Mouse (Mus musculus) heart, adult 18-20 months (tissue): ENCODE measurements around the gene Ace2. TPM values are rescaled to one million over a fixed set of nuclear protein-coding genes. Genes with fewer than 3 reads are reported as not detected.

Experiments used
- DNase-seq, 2 experiments: peaks; one replicate each; pipeline ENCODE4 v3.0.0; 2021 to 2022; ENCODE audit warnings: mixed read lengths in 1 of 2
- total RNA-seq, 2 experiments: library from RNA; stranded (reverse); gene quantifications; 2 replicates each; pipeline ENCODE4 v1.2.3; 2021

Ace2 gene
- total RNA-seq, 2 experiments from 2014 or later: 1.1 to 1.5 TPM

DNA sequence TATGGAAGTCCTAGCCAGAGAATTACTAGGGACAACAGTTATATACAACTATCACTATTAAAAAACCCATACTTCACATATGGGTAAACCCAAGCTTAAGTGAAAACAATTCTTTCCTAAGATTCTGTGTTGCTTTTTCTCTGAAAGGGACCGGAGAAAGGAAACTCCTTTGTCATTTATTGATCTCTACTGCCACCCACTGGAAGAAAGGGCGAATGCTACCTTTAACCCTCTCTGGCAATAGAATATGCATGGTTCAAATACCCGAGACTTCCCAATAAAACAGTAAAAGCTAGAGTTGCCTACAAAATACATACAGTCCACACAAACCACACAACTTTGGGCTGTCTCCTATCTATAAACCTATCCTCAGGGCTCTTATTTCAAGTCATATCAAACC lies 40.6 kb downstream of the Ace2 start:
- DNase-seq: peak; percentile 41 to 77

DNA sequence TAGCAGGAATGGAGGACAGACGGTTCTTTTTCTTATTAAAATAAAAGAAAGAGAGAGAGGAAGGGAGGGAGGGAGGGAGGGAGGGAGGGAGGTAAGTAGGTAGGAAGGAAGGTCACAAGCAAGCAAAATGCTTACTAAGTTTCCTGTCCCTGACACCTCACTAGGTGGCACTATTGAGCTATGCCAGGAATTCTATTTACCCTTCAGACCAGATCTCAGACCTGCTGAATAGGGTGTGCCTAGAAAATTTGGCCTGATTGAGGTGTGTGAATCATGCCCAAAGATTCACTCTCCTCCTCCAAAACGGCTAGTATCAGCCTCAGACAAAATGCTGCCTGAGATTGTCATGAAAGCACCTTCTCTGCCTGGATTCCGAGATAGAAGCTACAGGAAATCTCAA lies 44.7 kb downstream of the Ace2 start:
- peak; percentile 37 to 58 for DNase-seq

- no peak for DNase-seq
These were observed 50.7 kb downstream of the Ace2 start for GRCm38 (mm10) chrX:164189880-164190279.

GRCm38 (mm10) chrX:164197679-164198078 lies 58.5 kb downstream of the Ace2 start:
- no peak for DNase-seq

- DNase-seq: no peak
These were observed 61.4 kb downstream of the Ace2 start for GRCm38 (mm10) chrX:164200547-164200946.

DNA sequence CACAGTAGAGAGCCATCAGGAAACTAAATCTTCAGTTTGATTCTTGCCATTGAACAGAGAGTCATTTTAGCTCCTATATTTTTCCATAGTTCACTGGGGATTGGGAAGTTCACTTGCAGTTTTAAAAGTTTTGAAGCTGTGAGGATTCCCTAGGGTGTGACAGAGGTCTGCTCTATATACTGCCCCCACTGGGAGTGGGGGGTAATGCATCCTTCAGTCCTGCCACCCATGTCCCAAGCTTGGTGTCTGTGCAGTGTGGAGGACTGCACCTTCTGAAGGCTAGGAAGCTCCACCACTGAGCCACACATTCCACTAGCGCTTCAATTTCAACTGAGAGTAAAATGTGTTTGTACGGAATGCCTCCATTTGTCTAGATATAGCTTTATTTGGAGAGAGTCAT lies 82.9 kb downstream of the Ace2 start:
- DNase-seq: peak in 1 of 2 experiments; percentile 14

DNA sequence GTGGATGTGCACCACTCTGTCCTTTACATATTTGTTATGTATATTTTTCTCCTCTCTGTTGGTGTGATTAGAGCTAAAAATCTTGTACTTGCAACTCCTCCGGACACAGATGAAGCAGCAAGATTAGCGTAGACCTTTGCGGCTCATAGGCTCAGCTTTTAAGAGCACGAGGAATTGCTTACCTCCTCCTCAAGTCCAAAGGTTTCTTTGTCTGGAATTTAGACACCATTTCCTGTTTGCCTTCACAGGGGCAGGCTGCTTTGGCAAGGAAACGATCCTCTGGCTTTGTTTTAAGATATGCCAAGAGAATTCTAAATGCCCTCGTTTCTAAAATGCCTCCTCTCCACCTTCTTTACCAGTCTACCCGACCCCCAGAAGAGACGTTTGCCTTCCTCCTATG lies 94.2 kb downstream of the Ace2 start:
- no peak for DNase-seq

Other genes starting within 250 kb of the Ace2 start
- 10 to 100 TPM; 21.1 to 31.8 TPM for gene Ap1s2, start 230.3 kb upstream of the Ace2 start, total RNA-seq
- gene Zrsr2, start 180.7 kb upstream of the Ace2 start, total RNA-seq: 10 to 100 TPM; 10.7 to 16.0 TPM
- 1 to 10 TPM; 1.3 to 5.0 TPM for gene Car5b, start 111.3 kb upstream of the Ace2 start, total RNA-seq
- 1 to 10 TPM; 3.6 to 4.2 TPM for gene Siah1b, start 62.8 kb upstream of the Ace2 start, total RNA-seq
- gene Cltrn, start 50.5 kb upstream of the Ace2 start, total RNA-seq: not detected
- 1 to 10 TPM; 1.9 to 2.5 TPM for gene Bmx, start 118.9 kb downstream of the Ace2 start, total RNA-seq
- 1 to 10 TPM; 7.0 to 7.8 TPM for gene Pir, start 130.0 kb downstream of the Ace2 start, total RNA-seq
- 1 to 10 TPM; 2.6 to 3.0 TPM for gene Vegfd, start 234.0 kb downstream of the Ace2 start, total RNA-seq